Mouse (Mus musculus) gastrocnemius, adult 8-10 months (tissue): ENCODE data around the gene A530032D15Rik. TPM values are rescaled to one million over a fixed set of nuclear protein-coding genes. Genes with fewer than 3 reads are reported as not detected.
"Not testable (repeated sequence)": the region's sequence is repeated elsewhere in the genome, so short reads cannot be mapped to it uniquely, and the experiment has no call there.

Experiments
- DNase-seq, 2 experiments: peaks; one replicate each; pipeline ENCODE4 v3.0.0; 2022; ENCODE audit warnings: low spot score in 2 of 2
- total RNA-seq, 4 experiments: library from RNA; stranded (reverse); gene quantifications; 2 replicates each; pipeline ENCODE4 v1.2.4; 2022

Gene A530032D15Rik
- total RNA-seq, 4 experiments from 2014 or later = 0.43 to 0.56 TPM; not detected in 2

- not testable (repeated sequence) for DNase-seq
Measured at GRCm38 (mm10) chr1:85071690-85072089, 38.0 kb downstream of the A530032D15Rik start.

GRCm38 (mm10) chr1:85035801-85036200, 73.9 kb downstream of the A530032D15Rik start:
- not testable (repeated sequence) for DNase-seq

GRCm38 (mm10) chr1:85034394-85034793, 75.3 kb downstream of the A530032D15Rik start:
- DNase-seq = not testable (repeated sequence)

GRCm38 (mm10) chr1:85033616-85034015, 76.0 kb downstream of the A530032D15Rik start:
- DNase-seq = not testable (repeated sequence)

Other genes with a start within 250 kb of the A530032D15Rik start
- gene Slc16a14, start 174.7 kb downstream of the A530032D15Rik start, total RNA-seq = under 1 TPM in 2 of 4 experiments, not detected in 2; 0.07 to 0.15 TPM
- gene Gm10553, start 9.7 kb downstream of the A530032D15Rik start, total RNA-seq = not detected
- gene C130026I21Rik, start 160.7 kb upstream of the A530032D15Rik start, total RNA-seq = under 1 TPM in 3 of 4 experiments, not detected in 1; 0.36 to 0.67 (median 0.48) TPM